Mouse (Mus musculus) adrenal gland, postnatal 0 days (tissue): ENCODE results near the gene Tnr. TPM values are rescaled to one million over a fixed set of nuclear protein-coding genes. Genes with fewer than 3 reads are reported as not detected.

ENCODE experiments used
- polyA plus RNA-seq: library from polyadenylated mRNA; unstranded; fragments of >200 nt; fragmentation: Nextera tagmentation; extraction: Ambion mirVana; gene quantifications from 2 replicates; pipeline ENCODE4 v1.2.1, GENCODE M21; 2015

Tnr gene
- polyA plus RNA-seq = 0.52 and 1.2 TPM in 2 replicates

DNA sequence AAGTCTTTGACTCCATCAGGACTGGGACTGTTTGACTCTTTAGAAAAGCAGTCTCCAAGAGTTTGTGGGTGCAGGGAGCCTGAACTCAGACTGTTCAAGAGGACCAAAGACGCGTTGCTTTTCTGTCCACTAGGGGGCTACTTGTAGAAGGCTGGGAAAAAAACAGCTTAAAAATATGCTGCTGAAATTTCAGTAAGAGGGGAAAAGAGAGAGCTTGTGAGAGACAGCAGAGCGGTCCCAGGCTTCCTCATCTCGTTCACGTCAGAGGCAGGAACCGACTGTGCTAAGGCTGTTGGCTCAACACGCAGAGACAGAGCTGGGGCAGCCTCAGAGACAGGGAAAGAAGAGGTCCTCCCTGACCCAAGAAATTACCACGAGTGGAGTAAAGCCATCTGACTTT, at the start of gene Tnr:
Gene Tnr, plus strand, starts transcription at position 192 of the 400 bp plus-strand sequence.

